Mouse (Mus musculus): ENCODE measurements around the gene Clip2. TPM values are rescaled to one million over a fixed set of nuclear protein-coding genes. Genes with fewer than 3 reads are reported as not detected.

Clip2 gene
- total and polyA plus RNA-seq, 3 experiments, result 3.5 to 7.4 TPM; not detected in 1

- Histone ChIP-seq H3K9me3 (replicated peaks; ENCODE audit: insufficient read depth, low read length) (no peaks in the 10 kb centered on the region), H3K27me3 (ENCODE audit: control insufficient read depth in 1 of 2, insufficient read depth in 2 of 2, low read length in 2 of 2) (no peaks in the 10 kb centered on the region), H3K36me3 (ENCODE audit: control insufficient read depth in 1 of 2, insufficient read depth in 2 of 2, low read length in 2 of 2) (no peaks in the 10 kb centered on the region), H3K4me1 (ENCODE audit: control insufficient read depth in 1 of 2, insufficient read depth in 2 of 2, low read length in 2 of 2) (peaks cover 0 to 14% of the 10 kb centered on the region in 2 experiments; a peak in 1 of 4 replicates), H3K27ac (ENCODE audit: control insufficient read depth, low read depth, low read length) (no peak overlapping the region), H3K9ac (ENCODE audit: control insufficient read depth, low read depth, low read length, poor library complexity, severe bottlenecking) (no peak overlapping the region), H3K4me3 (ENCODE audit: control insufficient read depth in 1 of 2, insufficient read depth in 1 of 2, low read depth in 2 of 2, low read length in 2 of 2) (no peak overlapping the region), H3K79me2 (ENCODE audit: control insufficient read depth, insufficient read depth, low read length, poor library complexity) (no peaks in the 10 kb centered on the region)
- TF ChIP-seq ZC3H11A (IDR thresholded peaks at IDR 0.05; ENCODE audit: low read depth, low read length) (no peak), MXI1 (IDR thresholded peaks at IDR 0.05; ENCODE audit: low read depth, low read length) (no peak), ZNF384 (IDR thresholded peaks at IDR 0.05; ENCODE audit: low read depth, low read length) (no peak), CHD1 (IDR thresholded peaks at IDR 0.05; ENCODE audit: low read depth, low read length) (no peak), TAL1 (IDR thresholded peaks at IDR 0.05; ENCODE audit: low read length) (no peak), GABPA (IDR thresholded peaks at IDR 0.05; ENCODE audit: low read depth, low read length) (no peak), MEF2A (IDR thresholded peaks at IDR 0.05; ENCODE audit: extremely low read depth, insufficient replicate concordance, low read depth, low read length, poor library complexity, severe bottlenecking) (no peak), KAT2A (conservative IDR thresholded peaks at IDR 0.05; ENCODE audit: low read depth, low read length) (no peak), SIN3A (IDR thresholded peaks at IDR 0.05; ENCODE audit: low read length) (no peak), JUND (IDR thresholded peaks at IDR 0.05; ENCODE audit: low read depth, low read length) (no peak), MAX (IDR thresholded peaks at IDR 0.05; ENCODE audit: low read length) (no peak), GATA1 (IDR thresholded peaks at IDR 0.05; ENCODE audit: low read depth, low read length) (no peak), SMC3 (IDR thresholded peaks at IDR 0.05; ENCODE audit: low read depth, low read length) (no peak)
- DNase-seq (ENCODE audit: low read depth, low spot score), result no peak
These were observed 89.9 kb downstream of the Clip2 start for GRCm38 (mm10) chr5:134462316-134462715.

- peaks cover 0 to 20% of the 10 kb centered on the region in 2 experiments; a peak in 2 of 4 replicates for H3K4me1 ChIP-seq (ENCODE audit: control insufficient read depth in 1 of 2, insufficient read depth in 2 of 2, low read length in 2 of 2)
- H3K9ac ChIP-seq (ENCODE audit: control insufficient read depth, low read depth, low read length, poor library complexity, severe bottlenecking), result no peak overlapping the region
- H3K79me2 ChIP-seq (ENCODE audit: control insufficient read depth, insufficient read depth, low read length, poor library complexity), result peaks cover 8% of the 10 kb centered on the region
- no peaks in the 10 kb centered on the region for H3K9me3 ChIP-seq (replicated peaks; ENCODE audit: insufficient read depth, low read length)
- no peak overlapping the region for H3K4me3 ChIP-seq (ENCODE audit: control insufficient read depth in 1 of 2, insufficient read depth in 1 of 2, low read depth in 2 of 2, low read length in 2 of 2)
- H3K27me3 ChIP-seq (ENCODE audit: control insufficient read depth in 1 of 2, insufficient read depth in 2 of 2, low read length in 2 of 2), result no peaks in the 10 kb centered on the region
- DNase-seq (ENCODE audit: low read depth, low spot score), result no peak
- H3K36me3 ChIP-seq (ENCODE audit: control insufficient read depth in 1 of 2, insufficient read depth in 2 of 2, low read length in 2 of 2), result peaks cover 0 to 4% of the 10 kb centered on the region in 2 experiments; a peak in 2 of 4 replicates
- H3K27ac ChIP-seq (ENCODE audit: control insufficient read depth, low read depth, low read length), result no peak overlapping the region
- TF ChIP-seq ELF1 (IDR thresholded peaks at IDR 0.05; ENCODE audit: low read depth, low read length), result no peak
- no peak for TF ChIP-seq MYC (IDR thresholded peaks at IDR 0.05; ENCODE audit: low read depth, low read length)
- TF ChIP-seq EP300 (IDR thresholded peaks at IDR 0.05; ENCODE audit: low read depth in 1 of 2, low read length in 2 of 2), result no peak
- TF ChIP-seq JUND (IDR thresholded peaks at IDR 0.05; ENCODE audit: low read depth, low read length), result no peak
- no peak for TF ChIP-seq SMC3 (IDR thresholded peaks at IDR 0.05; ENCODE audit: low read depth, low read length)
- no peak for TF ChIP-seq BHLHE40 (IDR thresholded peaks at IDR 0.05; ENCODE audit: borderline replicate concordance, low read depth, low read length)
- TF ChIP-seq ZNF384 (IDR thresholded peaks at IDR 0.05; ENCODE audit: low read depth, low read length), result no peak
- TF ChIP-seq MXI1 (IDR thresholded peaks at IDR 0.05; ENCODE audit: low read depth, low read length), result no peak
- no peak for TF ChIP-seq CHD1 (IDR thresholded peaks at IDR 0.05; ENCODE audit: low read depth, low read length)
- no peak for TF ChIP-seq GATA1 (IDR thresholded peaks at IDR 0.05; ENCODE audit: low read depth, low read length)
- TF ChIP-seq SIN3A (IDR thresholded peaks at IDR 0.05; ENCODE audit: low read length), result no peak
- TF ChIP-seq ETS1 (IDR thresholded peaks at IDR 0.05; ENCODE audit: low read depth, low read length), result no peak
- TF ChIP-seq TBP (IDR thresholded peaks at IDR 0.05; ENCODE audit: low read depth, low read length), result no peak
- TF ChIP-seq GABPA (IDR thresholded peaks at IDR 0.05; ENCODE audit: low read depth, low read length), result no peak
- TF ChIP-seq POLR2AphosphoS2 (IDR thresholded peaks at IDR 0.05; ENCODE audit: low read length), result no peak
- TF ChIP-seq KAT2A (conservative IDR thresholded peaks at IDR 0.05; ENCODE audit: low read depth, low read length), result no peak
These were observed 91.7 kb downstream of the Clip2 start for GRCm38 (mm10) chr5:134460546-134460945.

Measured in MEL (cell line).